Mouse (Mus musculus) lung, postnatal 0 days (tissue): ENCODE results near the gene Cks1b. TPM values are rescaled to one million over a fixed set of nuclear protein-coding genes. Genes with fewer than 3 reads are reported as not detected.

Experiments
- ATAC-seq: fragments of 200-750 bp; cut with Nextera tagmentation; 2 replicates; pipeline ENCODE4 v1.8.0; 2017; ENCODE audit warnings: moderate library complexity
- DNase-seq: peaks from one replicate; pipeline ENCODE4 v3.0.0-alpha.2; 2016; ENCODE audit warnings: low spot score
- H3K27ac ChIP-seq: fragments of 300-500 bp; sonication (generic); 2 replicates; pipeline ENCODE4 v1.5.1; 2014; ENCODE audit warnings: antibody characterized with exemption, mild to moderate bottlenecking, low read length, mixed read lengths
- H3K27me3 ChIP-seq: fragments of 300-500 bp; sonication (generic); replicated peaks from 2 replicates; pipeline ENCODE4 v1.6.1; 2014; ENCODE audit warnings: low read length, mixed read lengths; ENCODE audit not compliant: insufficient read depth
- H3K36me3 ChIP-seq: fragments of 300-500 bp; sonication (generic); 2 replicates; pipeline ENCODE4 v1.6.1; 2014; ENCODE audit warnings: low read length, mixed read lengths; ENCODE audit not compliant: insufficient read depth
- H3K4me1 ChIP-seq: fragments of 300-500 bp; sonication (generic); 2 replicates; pipeline ENCODE4 v1.6.1; 2014; ENCODE audit warnings: antibody characterized with exemption, low read depth, low read length, mixed read lengths; ENCODE audit not compliant: insufficient read depth
- H3K4me2 ChIP-seq: fragments of 300-500 bp; sonication (generic); replicated peaks from 2 replicates; pipeline ENCODE4 v1.6.1; 2014; ENCODE audit warnings: low read depth, mild to moderate bottlenecking, low read length, moderate library complexity, mixed read lengths
- H3K4me3 ChIP-seq: fragments of 300-500 bp; sonication (generic); 2 replicates; pipeline ENCODE4 v1.5.1; 2014; ENCODE audit warnings: low read depth, low read length
- H3K9ac ChIP-seq: fragments of 300-500 bp; sonication (generic); replicated peaks from 2 replicates; pipeline ENCODE4 v1.6.1; 2014; ENCODE audit warnings: low read depth, mild to moderate bottlenecking
- H3K9me3 ChIP-seq: fragments of 300-500 bp; sonication (generic); 2 replicates; pipeline ENCODE4 v1.6.1; 2016; ENCODE audit warnings: low read length, mixed read lengths
- CTCF ChIP-seq: IDR thresholded peaks from 2 replicates; pipeline ENCODE4 v1.5.1; 2016; ENCODE audit warnings: antibody characterized with exemption, mild to moderate bottlenecking
- EP300 ChIP-seq: IDR thresholded peaks from 2 replicates; pipeline ENCODE4 v1.6.1; 2016; ENCODE audit warnings: antibody characterized with exemption, mild to moderate bottlenecking, control low read depth
- WGBS: fragments of 180-500 bp; shearing (Covaris S2); extraction: QIAGEN DNeasy Blood & Tissue Kit; methylation state at CpG from one replicate; pipeline ENCODE4 v1.1.7; 2014; 5-methylcytosine and 5-hydroxymethylcytosine counted together
- polyA plus RNA-seq: library from polyadenylated mRNA; unstranded; fragments of >200 nt; fragmentation: Nextera tagmentation; extraction: Ambion mirVana; gene quantifications from 2 replicates; pipeline ENCODE4 v1.2.1, GENCODE M21; 2015

Cks1b gene
- polyA plus RNA-seq, 1 experiment from 2014 or later: 83.0 TPM

DNA sequence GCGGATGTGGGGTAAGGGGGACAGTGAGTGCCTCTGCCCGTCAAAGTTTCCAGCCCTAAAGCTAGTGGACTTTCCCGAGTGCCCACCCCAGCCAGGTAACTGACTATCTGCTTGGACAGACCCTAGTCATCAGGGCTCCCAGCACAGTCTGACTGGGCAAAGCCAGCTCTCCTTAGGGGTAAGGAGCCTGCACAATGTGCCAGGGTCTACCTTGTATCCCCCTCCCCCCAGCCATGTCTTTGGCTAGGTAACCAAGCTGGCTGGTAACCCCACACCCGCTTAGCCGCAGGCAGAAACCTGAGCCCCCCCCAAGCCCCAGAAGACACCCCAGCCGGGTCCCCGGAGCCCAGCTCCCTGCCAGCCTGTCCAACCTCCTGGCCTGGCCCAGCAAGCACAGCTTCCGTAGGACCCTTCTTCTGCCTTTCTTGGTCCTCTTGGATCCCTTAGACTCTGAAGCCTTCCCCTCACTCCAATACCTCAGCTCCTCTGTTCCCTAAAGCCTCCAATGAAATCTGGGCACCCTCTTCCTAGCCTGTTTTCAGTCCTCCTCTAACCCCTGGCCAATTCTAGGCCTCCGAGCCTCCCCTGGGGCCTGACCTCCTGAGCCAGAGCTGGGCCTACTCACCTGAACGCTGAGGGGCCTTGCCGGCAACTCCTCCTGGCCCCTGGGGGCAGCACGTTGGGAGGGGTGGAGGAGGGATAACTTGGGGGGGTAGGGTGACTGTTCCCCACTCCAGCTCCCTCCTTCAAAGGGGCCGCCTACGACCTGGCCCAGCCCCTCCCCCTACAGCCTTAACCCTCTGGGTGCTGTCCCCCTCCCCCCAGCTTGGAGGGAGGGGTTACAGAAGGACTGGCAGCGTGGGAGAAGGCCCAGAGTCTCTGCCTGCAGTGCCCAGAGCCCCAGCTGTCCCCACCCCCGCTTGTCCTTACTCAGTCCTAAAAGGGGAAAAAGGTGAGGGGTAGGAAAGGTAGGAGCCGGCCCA, 31.5 kb downstream of the Cks1b start:
- ATAC-seq (no peak), DNase-seq (no peak)
- Histone ChIP-seq H3K4me2 (peak overlapping the region; percentile 40), H3K4me1 (peaks cover 18% of the 10 kb centered on the region), H3K9me3 (no peaks in the 10 kb centered on the region), H3K4me3 (no peak overlapping the region), H3K9ac (no peak overlapping the region), H3K27ac (peak overlapping the region; percentile 72), H3K27me3 (no peaks in the 10 kb centered on the region), H3K36me3 (no peaks in the 10 kb centered on the region)
- no peak for TF ChIP-seq CTCF
- TF ChIP-seq EP300: no peak
- WGBS: 51% methylated on average over 17 of the region's 17 CpGs

DNA sequence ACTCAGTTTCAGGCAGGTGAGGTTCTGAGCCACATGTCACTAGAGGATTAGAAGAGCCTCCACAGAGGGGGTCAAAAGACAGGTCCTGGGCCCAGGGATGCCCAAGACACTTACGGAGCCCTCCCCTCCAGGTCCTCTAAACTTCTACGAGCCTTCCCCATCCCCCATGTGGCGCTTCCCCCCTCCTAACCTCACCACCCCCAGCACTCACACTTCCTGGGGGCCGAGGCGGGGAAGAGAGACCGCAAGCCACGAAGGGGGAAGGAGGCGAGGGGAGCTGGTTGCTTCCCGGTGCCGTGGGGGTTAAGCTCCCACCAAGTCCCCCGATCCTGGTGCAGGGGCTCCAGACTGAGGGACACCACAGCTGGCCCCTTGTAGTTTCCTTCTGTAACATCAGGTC, 32.7 kb downstream of the Cks1b start:
- 0 out of 2 replicates have a peak overlapping the region, but pooled peaks have one; percentile 6 for H3K9ac ChIP-seq
- H3K4me2 ChIP-seq: no peak overlapping the region
- WGBS: 45% methylated on average over 10 of the region's 11 CpGs
- ATAC-seq (no peak), DNase-seq (no peak)
- peaks cover 18% of the 10 kb centered on the region for H3K4me1 ChIP-seq
- no peak overlapping the region for H3K4me3 ChIP-seq
- H3K27ac ChIP-seq: no peak overlapping the region
- TF ChIP-seq CTCF: no peak
- no peaks in the 10 kb centered on the region for H3K27me3 ChIP-seq
- H3K9me3 ChIP-seq: no peaks in the 10 kb centered on the region
- peaks cover 8% of the 10 kb centered on the region; the same call in 1 of the 2 replicates for H3K36me3 ChIP-seq

DNA sequence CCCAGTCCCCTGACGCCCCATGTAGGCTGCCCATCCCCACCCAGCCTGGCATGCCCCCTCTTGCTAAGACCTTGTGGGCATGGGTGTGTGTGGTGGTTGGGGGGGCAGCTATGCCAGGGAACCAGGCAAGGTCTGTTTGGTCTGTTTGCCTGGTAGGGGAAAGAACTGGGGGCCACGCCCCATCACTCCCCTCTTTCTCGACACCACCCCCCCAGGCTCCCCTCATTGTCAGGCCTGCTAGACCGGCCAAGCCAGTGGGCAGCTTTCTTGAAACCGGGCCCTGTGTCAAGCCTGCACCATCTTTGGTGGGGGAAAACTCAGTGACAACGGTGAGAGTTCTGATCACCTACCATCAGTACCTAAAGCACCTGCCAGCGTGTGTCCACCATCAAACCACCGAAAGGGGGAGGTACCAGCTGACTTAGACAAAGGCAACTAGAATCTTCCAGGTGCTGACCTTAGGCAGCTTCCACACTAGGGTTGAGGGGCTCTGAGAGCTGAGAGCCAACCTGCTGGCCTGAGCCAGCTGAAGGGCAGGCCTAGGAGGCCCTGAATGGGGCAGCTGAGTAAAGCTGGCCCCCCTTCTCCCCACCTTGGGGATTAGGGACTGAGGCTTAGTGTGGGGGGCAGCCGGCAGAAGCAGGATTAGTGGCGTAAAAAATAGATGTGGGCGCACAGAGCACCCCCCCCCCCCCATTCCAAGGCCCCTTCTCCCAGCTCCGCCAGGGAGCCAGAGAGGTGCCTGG, 33.7 kb downstream of the Cks1b start:
- DNase-seq (no peak), ATAC-seq (no peak)
- H3K9me3 ChIP-seq: no peaks in the 10 kb centered on the region
- TF ChIP-seq EP300 (no peak), CTCF (no peak)
- peaks cover 8% of the 10 kb centered on the region; the same call in 1 of the 2 replicates for H3K36me3 ChIP-seq
- H3K9ac ChIP-seq: no peak overlapping the region
- H3K4me3 ChIP-seq: no peak overlapping the region
- H3K4me2 ChIP-seq: 0 out of 2 replicates have a peak overlapping the region, but pooled peaks have one; percentile 8
- H3K27ac ChIP-seq: 0 out of 2 replicates have a peak overlapping the region, but pooled peaks have one; percentile 51
- no peaks in the 10 kb centered on the region for H3K27me3 ChIP-seq
- WGBS: 52% methylated on average over 9 of the region's 12 CpGs
- peaks cover 10% of the 10 kb centered on the region; the same call in 1 of the 2 replicates for H3K4me1 ChIP-seq

DNA sequence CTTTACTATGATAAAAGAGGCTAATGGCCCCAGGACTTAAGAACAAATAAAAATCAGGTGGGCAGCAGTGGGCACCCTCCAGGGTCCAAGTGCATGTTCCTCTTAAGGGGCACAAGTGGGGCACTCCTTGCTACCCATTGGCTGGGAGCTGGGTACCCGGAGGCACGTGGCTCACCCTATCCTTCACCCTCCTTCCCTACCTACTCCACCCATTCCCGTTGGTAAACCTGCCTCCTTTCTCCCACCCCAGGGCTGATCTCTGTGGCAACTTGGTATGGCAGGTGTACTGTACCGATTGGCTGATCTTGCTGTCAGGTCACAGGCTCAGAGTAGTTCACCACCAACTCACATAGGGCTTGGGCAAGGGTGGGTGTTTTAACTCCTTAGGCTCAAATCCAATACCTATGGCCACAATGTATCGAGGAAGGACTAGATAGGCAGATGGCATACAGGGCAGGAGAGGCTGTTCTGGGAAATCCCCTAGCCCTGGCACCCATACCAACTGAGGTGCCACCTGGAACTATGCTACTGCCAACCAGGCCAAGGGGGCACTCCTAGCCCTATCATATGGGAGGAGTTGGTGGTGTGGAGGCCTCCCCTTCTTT, 34.4 kb downstream of the Cks1b start:
- H3K4me1 ChIP-seq: peaks cover 10% of the 10 kb centered on the region; the same call in 1 of the 2 replicates
- H3K4me3 ChIP-seq: no peak overlapping the region
- no peaks in the 10 kb centered on the region for H3K9me3 ChIP-seq
- DNase-seq: peak; percentile 62
- no peak overlapping the region for H3K9ac ChIP-seq
- WGBS: 55% methylated on average over 5 of the region's 5 CpGs
- ATAC-seq: peak; percentile 65
- peaks cover 8% of the 10 kb centered on the region; the same call in 1 of the 2 replicates for H3K36me3 ChIP-seq
- no peaks in the 10 kb centered on the region for H3K27me3 ChIP-seq
- TF ChIP-seq CTCF (no peak), EP300 (no peak)
- H3K27ac ChIP-seq: peak overlapping the region; percentile 51; the same call in 1 of the 2 replicates
- H3K4me2 ChIP-seq: no peak overlapping the region

DNA sequence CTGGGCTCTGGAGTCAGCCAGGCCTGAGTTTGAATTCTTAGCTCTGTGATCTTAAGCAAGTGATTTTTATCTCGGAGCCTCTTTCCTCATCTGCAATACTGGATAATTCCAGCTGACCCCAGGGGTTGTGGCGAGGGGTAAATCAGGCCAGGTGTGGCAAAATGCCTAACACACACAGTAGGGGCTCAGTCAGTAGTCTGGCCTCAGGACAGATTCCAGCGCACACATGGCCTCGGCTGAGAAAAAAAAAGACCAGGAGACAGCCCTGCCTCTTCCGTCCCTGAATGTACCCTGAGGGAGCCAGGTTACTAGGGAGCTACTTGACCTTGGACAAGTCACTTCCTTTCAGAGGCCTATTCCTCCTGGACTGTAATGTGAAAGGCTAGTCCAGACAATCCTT, 35.2 kb downstream of the Cks1b start:
- DNase-seq (no peak), ATAC-seq (no peak)
- Histone ChIP-seq H3K36me3 (peaks cover 8% of the 10 kb centered on the region; the same call in 1 of the 2 replicates), H3K4me2 (no peak overlapping the region), H3K4me3 (no peak overlapping the region), H3K27ac (no peak overlapping the region), H3K9me3 (no peaks in the 10 kb centered on the region), H3K27me3 (no peaks in the 10 kb centered on the region), H3K9ac (no peak overlapping the region), H3K4me1 (peaks cover 15% of the 10 kb centered on the region; the same call in 1 of the 2 replicates)
- no peak for TF ChIP-seq EP300
- no peak for TF ChIP-seq CTCF
- WGBS: 69% methylated on average over 5 of the region's 5 CpGs
